Mouse (Mus musculus): ENCODE measurements at regions not wholly inside any gene's neighbourhood (a gene's known extent, or its start where the extent isn't known, plus 50 kb on each side); places are given as distances from the start of the nearest gene placed in this dataset.

DNA sequence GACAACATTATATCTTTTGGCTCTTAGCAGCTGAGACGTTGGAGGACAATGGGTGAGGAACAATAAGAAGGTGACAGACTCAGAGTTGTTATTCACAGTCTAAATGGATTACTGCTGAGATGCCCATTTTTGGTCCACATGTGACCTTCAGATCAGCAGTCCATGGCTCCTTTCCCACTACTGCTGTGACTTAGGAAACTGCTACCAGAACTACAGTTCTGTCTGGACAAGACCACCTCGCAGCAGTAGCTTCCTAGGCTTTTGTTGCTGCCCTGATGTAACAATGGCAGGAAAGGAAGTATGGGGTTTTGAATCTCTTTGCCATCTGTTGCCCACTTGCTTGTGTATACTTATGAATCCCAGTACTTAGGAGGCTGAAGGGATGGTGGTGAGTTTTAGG lies 135.6 kb upstream of the Pls3 start:
- DNase-seq (ENCODE audit: low spot score in 2 of 2): no peak

GRCm38 (mm10) chrX:75978562-75978961 lies 103.6 kb upstream of the Pls3 start:
- DNase-seq (ENCODE audit: low spot score in 2 of 2): no peak

DNA sequence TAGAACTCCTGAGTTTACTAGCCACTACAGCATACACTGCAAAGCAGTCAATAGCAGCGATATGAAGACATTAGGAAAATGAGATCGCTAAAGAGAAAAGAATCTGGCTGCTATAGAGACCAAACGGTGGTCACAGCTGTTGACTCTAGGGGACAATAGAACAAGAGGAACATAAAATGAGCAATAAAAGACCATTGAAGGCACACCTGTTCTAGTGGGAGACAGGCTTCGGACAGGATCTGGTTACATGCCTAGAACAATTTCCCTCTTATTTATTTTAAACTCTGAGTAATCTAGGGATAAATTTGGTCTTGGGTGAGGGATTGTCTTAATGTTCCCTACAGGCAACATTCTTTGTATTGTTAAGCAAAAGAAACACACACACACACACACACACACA lies 99.7 kb upstream of the Pls3 start:
- no peak for DNase-seq (ENCODE audit: low spot score in 2 of 2)

DNA sequence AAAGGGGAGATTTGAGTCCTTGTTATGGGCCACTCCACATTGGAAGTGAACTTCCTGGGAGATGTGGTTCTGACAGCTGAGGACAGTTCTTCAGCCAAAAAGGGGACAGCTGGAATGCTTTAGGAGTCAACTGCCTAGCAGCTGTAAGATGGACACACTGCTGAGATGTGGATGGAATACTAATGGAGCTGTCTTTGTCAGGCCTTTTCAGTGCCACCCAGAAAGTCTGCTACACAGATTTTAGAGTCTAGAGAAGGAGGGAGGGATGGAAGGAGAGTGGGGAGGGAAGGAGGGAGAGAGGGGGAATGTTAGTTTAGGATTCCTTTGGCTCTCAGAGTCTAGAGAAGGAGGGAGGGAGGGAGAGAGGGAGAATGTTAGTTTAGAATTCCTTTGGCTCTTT lies 74.7 kb upstream of the Pls3 start:
- no peak for DNase-seq (ENCODE audit: low spot score in 2 of 2)

GRCm38 (mm10) chrX:75928903-75929302 lies 53.9 kb upstream of the Pls3 start:
- peak in 1 of 2 experiments; percentile 6 for DNase-seq (ENCODE audit: low spot score in 2 of 2)

All from frontal cortex, postnatal 10 days (tissue).